Mouse (Mus musculus) spleen, postnatal 36 days (tissue): ENCODE data around the gene Bnip2.

Source experiments
- DNase-seq, 2 experiments: peaks; one replicate each; pipeline ENCODE4 v3.0.0; 2022; ENCODE audit warnings: low spot score in 2 of 2, mixed read lengths in 1 of 2

The Bnip2 gene

DNA sequence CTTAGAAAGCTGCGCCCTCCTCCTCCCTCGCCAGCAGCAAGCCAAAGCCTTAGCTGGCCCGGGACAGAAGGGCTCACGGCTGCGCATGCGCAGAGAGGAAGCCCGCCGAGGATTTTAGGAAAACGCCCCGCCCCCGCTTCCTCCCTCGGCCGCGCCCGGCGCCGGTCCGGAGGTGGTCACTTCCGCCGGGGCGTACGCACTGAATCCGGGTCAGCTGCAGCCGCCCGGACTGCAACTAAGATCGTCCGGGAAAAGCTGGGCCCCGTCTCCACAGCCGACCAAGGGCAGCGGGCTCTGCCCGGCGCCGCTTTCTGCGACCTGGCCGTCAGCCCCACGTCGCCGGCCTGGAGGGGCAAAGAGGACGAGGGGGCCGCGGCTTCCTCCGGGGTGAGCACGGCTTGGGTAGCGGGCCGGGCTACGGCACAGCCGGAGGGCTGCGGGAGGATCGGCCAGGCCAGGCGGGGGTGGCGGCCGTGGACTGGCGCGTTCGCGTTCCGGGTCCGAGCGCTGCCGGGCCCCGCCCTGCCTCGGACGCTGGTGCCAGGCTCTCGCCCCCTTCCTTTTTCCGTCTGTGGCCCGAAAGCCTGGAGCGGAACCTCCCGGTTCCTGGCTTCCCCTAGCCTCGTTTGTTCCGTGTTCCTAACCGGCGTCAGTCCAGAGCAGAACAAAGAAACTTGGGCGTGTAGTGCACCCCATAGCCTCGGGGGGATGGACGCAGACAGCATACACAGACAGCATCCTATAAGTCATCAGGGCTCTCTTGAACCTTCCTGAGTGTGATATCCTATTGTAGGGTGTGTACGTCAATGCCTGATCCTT is at the start of gene Bnip2:
Gene Bnip2, plus strand, starts transcription at position 164 of the 819 bp plus-strand sequence.
- DNase-seq: peak; percentile 89 to 91

DNA sequence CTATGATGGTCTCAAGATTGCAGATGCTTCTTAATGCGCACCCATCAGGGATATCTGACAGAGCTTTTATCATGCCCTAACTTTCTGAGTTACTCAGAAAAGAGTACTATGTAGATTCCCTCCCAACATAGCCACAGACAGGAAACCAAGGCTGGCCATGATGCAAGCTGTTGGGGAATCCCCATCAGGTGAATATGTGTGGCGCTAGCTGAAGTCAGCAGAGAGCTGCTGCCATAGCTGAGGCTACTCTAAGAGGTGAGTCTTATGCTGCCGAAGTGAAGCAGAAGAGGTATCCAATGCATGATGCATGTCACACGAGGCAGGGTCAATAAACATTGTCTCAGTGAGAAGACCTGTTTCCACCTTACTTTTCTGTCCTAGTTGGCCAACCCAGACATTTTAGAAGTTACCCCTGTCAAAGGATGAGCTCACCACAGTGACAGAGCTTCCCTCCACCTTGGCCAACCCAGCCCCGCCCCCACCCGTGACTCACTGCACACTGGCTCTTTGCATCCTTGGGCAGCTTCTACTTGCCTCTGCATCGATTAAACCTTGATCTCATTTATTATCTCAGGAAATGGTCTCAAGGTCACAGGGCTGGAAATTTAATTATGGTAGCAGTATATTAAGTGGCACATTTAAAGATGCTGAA is 48.3 kb upstream of the Bnip2 start:
- peak in 1 of 2 experiments; percentile 1 for DNase-seq

DNA sequence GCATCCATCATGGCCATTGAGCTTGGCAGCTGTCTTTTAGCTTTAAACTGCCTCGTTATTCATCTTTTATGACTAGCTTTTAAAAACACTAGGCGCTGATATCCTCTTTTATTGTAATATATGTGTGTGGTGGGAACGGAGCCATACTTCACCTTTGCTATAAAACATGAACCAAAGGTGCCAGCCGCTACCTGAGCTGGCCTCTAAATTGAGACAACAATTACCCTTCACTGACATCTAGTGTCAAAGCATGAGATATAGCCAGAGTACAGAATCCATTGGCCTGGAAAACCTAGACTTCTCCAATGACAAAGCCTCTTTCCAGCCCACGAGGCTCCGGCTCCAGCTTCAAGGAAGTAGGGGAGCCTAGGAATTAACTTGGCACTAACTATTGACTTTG is 47.7 kb upstream of the Bnip2 start:
- no peak for DNase-seq

DNA sequence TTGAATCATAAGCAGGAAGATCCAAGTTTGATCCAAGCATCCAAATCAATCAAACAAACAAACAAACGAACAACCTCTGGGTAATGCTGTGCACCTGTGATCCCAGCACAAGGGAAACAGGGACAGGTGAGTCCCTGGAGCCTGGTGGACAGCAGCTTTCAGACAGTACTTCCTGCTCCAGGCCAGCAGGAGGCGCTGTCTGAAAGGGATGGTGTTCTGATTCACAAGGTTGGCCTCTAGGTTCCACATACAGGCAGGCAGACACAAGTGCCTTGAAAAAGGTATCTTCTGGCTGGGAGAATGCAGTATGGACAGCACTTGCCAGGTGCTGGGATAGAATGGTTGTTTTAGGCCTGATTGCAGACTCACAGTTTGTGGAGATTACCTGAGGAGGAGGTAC is 40.3 kb upstream of the Bnip2 start:
- DNase-seq: peak; percentile 37

DNA sequence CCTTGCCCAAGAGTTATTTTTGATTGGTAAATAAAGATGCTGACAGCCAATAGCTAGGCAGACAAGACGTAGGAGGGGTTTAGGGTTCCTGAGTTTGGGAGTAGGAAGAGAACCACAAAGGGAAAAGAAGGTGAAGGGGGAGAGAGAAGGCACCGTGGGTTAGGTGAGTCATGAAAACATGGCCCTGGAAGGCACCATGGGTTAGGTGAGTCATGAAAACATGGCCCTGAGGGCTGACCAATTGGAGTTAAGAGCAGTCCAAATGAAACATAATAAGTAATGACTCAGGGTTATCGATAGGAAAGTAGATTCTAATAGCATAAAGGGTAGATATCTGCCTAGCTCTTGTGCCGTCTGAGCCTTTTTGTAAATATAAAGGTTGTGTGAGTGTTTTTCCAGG is 39.6 kb upstream of the Bnip2 start:
- no peak for DNase-seq

DNA sequence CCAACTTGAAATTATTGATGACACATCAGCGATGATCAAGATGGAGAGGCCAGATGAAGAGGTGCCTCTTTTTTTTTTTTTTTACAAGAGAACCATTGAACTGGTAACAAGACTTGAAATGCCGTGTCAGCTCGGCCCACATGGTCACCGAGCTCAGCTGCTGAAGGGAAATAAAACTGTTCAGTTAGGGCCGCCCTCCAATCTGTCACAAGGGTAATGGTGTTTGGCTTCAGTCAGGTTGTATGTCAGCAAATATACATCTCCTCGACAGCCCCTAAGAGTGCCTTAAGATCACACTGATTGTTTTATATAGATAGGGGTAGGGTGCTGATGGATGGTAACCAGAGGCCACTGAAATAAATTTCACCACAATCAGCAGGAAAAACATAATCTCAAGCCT is 28.3 kb upstream of the Bnip2 start:
- DNase-seq: no peak

DNA sequence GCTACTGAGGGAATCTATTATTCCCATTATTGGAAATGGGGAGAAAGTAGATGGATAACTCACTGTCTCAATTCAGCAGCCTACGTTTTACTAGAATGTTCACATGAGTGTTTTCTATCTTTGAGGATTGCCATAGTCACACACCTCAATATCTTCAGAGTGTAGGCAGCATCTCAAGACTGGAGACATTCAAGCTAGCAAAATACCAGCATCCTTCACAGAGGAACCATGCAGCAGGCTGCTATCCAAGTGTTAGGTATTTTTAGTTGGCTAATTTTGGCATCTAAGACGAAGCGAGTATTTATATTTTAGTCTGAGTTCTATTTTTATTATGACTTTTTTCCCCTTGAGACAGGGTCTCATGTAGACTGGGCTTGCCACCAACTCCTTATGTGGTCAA is 24.9 kb upstream of the Bnip2 start:
- DNase-seq: no peak

DNA sequence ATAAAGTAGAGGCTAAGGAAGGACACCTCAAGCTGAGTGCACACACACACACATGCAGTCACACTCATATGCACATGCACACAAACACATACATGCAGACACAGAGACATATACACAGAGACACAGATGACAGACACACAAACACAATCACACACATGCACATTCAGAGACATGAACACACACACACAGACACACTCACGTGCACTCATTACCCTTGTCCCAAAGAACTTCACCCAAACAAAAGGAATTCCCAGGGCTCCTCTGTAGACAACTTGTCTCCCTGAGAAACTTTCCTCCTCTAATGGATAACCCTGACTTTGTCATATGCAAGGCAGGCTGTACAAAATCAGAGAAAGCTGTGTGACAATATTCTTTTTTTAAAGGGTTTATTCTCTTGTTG is 3.7 kb upstream of the Bnip2 start:
- DNase-seq: no peak

DNA sequence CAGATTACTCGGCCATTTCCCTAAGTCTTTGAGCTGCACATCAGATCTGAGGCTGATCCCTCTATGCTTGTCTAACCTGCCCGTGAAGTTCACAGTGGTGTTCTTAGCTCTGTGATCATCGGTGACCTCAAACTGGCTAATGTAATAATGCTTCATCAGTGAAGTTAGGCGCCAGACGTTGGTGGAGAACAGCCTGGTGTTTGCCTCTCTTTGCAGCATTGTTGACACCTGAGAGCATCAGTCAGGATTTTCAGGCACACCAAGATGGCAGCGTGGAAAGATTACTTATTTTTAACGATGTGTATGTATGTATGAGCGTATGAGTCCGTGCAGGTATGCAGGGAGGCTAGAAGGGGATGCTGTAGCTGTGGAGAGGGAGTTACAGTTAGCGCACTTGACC is 3.2 kb upstream of the Bnip2 start:
- no peak for DNase-seq

DNA sequence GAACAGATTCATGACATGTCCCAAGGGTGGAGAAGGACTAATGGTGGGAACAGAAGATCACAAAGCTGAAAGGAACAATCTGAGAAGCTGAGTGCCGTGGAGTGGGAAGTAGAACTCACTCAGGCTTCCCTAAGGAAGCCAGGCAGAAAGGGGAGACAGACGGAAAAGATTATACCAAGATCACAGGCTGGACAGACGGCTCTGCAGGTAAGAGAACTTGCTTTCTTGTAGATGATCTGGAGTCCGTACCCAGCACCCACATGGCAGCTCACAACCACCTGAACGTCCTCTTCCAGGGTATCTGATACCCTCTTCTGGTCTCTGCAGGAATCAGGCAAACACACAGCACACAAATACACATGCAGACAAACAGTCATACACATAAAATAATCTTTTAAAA is 2.7 kb upstream of the Bnip2 start:
- DNase-seq: no peak

DNA sequence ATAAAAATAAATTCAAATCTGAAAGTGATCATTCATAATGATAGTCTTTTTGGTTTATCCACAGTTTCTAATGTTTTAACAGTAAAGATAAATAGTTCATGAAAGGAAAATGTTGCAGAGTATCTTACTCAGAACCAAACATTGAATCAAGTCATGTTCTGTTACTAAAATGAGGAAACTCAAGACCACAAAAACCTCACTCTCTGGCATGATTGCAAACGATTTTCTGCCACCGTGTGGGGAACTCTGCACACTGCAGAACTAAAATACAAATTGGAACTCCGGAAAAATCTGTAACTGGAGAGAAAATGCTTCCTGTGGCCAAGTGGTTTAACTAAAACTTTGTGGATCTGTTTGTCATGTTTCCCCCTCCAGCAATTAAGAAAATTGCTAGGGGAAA is 1.7 kb upstream of the Bnip2 start:
- peak; percentile 51 to 62 for DNase-seq

DNA sequence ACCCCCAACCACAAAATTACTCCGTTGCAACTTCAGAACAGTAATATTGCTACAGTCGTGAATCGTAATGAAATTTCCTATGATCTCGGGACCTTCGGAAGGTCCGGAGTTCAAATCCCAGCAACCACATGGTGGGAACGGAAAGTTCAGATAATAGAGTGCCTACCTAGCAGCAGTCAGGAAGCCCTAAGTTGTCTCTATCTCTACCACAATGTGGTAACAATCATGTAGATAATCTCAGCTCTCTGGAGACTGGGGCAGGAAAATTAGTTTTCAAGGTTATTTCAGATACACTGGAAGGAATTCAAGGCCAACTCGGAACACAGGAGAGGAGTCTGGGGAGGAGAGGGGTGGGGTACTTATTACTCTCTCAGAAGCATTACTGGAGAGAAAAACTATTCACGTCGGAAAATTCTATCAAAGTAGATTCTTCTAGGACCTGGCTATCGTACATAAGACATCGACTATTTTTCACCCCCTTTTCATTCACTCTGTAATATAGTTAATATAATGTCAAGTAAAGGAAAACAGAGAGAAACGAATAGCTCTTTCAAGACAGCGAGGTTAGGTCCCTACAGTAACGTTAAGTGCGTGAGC is 462 bp upstream of the Bnip2 start:
- DNase-seq: no peak

DNA sequence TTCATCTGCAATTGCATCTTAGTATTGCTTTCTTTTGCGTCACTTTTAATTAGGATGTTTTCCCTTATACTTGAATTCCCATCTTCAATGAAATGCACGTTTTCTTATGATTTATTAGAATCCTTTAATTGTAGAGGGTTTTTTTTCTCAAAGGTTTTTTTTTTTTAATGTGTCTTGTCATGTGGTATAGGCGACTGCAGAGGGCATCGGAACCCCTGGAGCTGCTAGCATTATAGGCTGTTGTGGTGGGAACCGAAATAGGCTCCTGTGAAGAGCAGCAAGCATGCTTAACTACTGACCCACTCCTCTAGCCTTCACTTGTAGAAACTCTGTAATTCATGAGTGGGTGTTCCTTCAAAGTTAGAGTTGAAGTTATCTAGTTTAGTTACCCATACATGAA is 1.1 kb downstream of the Bnip2 start:
- DNase-seq: no peak

DNA sequence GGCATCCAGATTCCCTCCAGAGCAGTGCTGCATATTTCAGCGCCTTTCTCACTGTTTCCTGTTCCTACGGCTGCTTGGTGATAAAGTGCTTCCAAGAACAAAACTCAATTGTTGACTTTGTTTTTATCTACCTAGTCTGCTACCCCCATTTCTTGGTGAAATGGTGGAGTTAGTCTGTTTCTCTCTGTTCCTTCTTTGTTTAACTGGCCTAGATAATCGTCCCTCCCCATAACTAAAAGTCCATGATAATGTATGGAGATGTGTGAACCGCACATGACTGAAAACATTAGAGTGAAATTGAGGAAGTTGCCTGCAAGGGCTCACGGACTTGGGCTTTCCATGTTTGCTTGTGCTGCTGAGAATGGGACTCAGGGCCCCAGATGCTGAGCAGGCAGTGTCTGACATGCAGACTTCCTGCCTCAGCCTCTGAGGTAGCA is 3.6 kb downstream of the Bnip2 start:
- DNase-seq: peak in 1 of 2 experiments; percentile 19

DNA sequence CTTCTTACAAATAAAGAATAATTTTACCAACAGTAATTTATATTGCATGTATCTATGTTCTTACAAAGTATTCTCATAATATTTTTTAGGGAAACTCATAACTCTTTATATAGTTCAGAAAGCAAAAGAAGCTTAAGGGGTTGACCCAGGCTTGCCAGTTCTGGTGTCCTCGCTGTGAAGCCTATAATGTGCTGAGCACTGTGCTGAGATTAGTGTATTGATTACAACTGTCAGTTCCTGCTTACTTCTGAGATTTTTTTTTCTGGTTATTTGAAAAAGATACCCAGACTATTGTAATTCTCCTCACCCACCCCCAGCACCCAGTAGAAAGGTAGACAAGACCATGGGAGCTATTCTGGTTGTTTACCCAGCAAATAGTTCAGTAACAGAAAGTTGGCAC is 4.2 kb downstream of the Bnip2 start:
- no peak for DNase-seq

DNA sequence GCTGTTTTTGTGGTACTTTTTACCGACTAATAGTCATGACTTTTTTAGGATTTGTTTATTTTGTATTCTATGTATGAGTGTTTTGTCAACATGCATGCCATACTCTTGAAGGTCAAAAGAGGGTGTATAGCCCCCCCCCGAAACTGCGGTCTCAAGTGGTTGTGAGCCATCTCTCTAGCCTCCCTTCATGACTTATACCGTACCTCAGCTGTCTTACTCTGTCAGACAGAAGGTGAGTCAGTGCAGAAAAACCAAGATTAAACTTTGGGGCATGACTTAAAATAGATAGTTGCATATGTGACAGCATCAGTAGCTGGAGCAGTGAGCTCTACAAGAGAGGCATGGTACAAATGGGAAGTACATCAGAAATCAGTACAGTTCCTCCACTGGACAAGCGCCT is 5.3 kb downstream of the Bnip2 start:
- DNase-seq: no peak

DNA sequence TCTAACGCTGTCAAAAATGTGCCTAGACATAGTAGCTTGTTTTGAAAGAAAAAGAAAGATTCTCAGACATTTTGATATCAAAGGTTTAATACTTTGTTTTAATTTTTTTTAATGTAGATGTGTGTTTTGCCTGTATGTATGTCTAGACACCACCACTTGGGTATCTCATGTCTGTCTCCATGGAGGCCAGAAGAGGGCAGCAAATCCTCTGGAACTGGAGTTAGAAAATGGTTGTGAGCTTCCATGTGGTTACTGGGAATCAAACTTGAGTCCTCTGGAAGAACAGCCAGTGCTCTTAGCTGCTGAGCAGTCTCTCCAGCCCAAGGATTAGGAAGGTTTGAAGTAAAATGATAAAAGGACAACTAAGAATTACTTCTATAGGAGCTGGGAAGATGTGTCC is 10.1 kb downstream of the Bnip2 start:
- no peak for DNase-seq

DNA sequence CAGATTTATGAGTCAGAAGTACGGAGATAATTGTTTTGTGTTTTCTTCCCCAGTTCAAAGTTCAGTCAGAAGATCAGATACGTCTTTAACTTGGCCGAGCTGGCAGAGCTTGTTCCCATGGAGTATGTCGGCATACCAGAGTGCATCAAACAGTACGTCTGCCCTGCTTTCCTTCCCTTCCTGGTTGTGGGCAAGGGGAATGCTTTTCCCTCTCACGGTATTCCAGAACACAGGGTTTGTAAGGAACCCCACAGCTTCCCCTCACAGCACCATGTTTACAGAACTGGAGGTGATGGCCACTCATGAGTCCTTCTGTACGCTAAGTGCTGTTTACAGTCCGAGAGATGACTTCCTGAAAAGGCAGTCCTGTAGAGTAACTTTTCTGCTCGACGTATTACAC is 14.2 kb downstream of the Bnip2 start:
- no peak for DNase-seq

DNA sequence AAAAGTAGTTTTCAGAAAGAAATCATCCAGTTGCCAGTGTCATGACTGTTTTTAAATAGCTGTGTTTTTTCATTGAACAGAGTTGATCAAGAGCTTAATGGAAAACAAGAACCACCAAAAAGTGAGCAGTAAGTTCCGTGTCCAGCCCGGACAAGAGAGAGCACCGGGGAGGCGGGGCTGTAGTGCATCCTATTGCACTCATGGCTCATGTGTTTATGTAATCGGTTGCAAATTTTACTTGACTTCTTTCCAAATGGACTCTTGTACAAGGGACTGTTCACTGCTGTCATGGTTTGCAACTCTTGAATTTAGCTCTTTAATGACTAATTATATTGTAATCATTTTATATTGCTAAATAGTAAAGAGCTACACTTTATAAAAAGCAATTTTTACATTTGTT is 17.7 kb downstream of the Bnip2 start:
- no peak for DNase-seq

DNA sequence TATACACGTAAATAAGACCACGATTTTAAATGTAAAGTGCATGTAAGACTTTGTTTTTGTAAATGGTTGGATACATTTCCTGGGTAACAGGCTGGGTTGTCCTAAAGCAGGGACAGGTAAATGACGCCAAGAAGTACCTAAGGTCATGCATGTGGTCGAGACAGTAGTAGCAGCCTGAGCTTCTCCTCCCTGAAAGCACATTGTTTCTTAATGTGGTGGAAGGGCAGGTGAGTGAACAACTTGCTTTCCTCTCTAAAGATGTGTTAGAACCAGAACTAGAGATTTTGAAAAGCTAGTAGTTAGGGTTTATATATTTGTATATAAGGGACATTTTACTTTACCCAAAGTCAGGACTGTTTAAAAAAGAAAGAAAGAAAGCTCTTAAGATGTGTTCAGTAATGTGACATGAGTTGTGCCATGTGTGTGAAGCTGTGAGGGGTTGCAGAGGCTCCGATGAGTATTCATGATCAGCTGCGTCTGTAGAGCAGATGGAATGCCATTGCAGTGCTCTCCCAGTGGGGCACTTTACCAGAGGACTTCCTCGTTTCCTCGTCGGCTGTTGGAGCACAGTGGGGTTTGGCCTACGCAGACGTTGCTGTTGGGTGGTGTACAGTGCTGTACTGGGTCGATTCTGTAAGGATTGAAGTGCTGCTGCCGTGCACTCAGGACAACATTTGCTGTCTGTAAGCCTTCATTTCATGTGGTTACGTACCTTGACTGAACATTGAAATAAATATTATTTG is 18.4 kb downstream of the Bnip2 start:
- no peak for DNase-seq

DNA sequence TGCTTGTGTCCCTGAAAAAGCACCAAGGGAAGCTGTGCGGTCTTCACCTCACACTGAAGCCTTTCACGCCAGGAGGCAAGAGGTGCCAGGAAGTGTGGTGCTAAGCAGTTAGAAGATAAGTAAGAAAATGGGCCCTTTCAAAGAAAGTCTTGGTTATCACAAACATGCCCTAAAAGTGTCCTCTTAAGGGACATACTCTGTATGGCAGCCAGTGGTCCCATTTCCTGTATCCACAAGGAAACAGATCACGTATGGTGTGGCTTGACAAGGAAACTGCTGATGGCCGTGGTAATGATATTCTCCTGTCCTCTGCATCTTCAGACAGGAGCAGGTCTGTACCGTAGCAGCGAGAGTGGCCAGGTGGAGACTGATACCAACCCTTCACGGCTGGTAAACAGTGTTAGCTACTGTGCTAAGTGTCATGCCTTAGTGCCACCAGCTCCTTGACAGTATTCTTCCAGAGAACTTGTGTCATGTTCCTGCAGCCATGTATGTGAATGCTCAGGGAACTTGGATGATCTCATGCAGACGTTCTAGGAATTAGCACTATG is 20.6 kb downstream of the Bnip2 start:
- no peak for DNase-seq
